Mouse (Mus musculus): ENCODE data around the gene Rpf1. TPM values are rescaled to one million over a fixed set of nuclear protein-coding genes. Genes with fewer than 3 reads are reported as not detected.

The Rpf1 gene
- total and polyA plus RNA-seq, 3 experiments: 27.2 to 99.9 (median 95.6) TPM

GRCm38 (mm10) chr3:146494941-146495340, 26.3 kb downstream of the Rpf1 start:
- Histone ChIP-seq H3K27me3 (ENCODE audit: insufficient read depth, low read length) (no peaks in the 10 kb centered on the region), H3K9me3 (replicated peaks) (no peaks in the 10 kb centered on the region), H3K36me3 (replicated peaks) (no peaks in the 10 kb centered on the region), H3K4me3 (ENCODE audit: low read depth, low read length) (no peak overlapping the region), H3K4me1 (ENCODE audit: insufficient read depth, low read depth, low read length) (peaks cover 22% of the 10 kb centered on the region)
- TF ChIP-seq CTCF (IDR thresholded peaks at IDR 0.05; ENCODE audit: low read depth, low read length) (no peak), TAL1 (conservative IDR thresholded peaks at IDR 0.05; ENCODE audit: low read depth, low read length) (no peak), GATA2 (IDR thresholded peaks at IDR 0.05; ENCODE audit: borderline replicate concordance, low read depth, low read length) (no peak), GATA1 (IDR thresholded peaks at IDR 0.05; ENCODE audit: borderline replicate concordance, low read length) (no peak), POLR2AphosphoS5 (IDR thresholded peaks at IDR 0.05; ENCODE audit: insufficient replicate concordance, low read depth, low read length) (no peak)
- ATAC-seq (ENCODE audit: extremely low read depth, insufficient number of reproducible peaks, low FRiP score, poor library complexity, severe bottlenecking) (no peak), DNase-seq (ENCODE audit: low spot score) (no peak)

- Histone ChIP-seq H3K36me3 (replicated peaks) (peaks cover 4% of the 10 kb centered on the region), H3K27me3 (ENCODE audit: insufficient read depth, low read length) (no peaks in the 10 kb centered on the region), H3K9me3 (replicated peaks) (no peaks in the 10 kb centered on the region), H3K4me1 (ENCODE audit: insufficient read depth, low read depth, low read length) (peaks cover 7% of the 10 kb centered on the region; the same call in 1 of the 2 replicates), H3K4me3 (ENCODE audit: low read depth, low read length) (no peak overlapping the region)
- no peak for DNase-seq (ENCODE audit: low spot score)
- 0 out of 2 replicates have a peak, but pooled peaks have one; percentile 8 for ATAC-seq (ENCODE audit: extremely low read depth, insufficient number of reproducible peaks, low FRiP score, poor library complexity, severe bottlenecking)
- TF ChIP-seq GATA2 (IDR thresholded peaks at IDR 0.05; ENCODE audit: borderline replicate concordance, low read depth, low read length) (no peak), TAL1 (conservative IDR thresholded peaks at IDR 0.05; ENCODE audit: low read depth, low read length) (no peak), POLR2AphosphoS5 (IDR thresholded peaks at IDR 0.05; ENCODE audit: insufficient replicate concordance, low read depth, low read length) (no peak), GATA1 (IDR thresholded peaks at IDR 0.05; ENCODE audit: borderline replicate concordance, low read length) (no peak), CTCF (IDR thresholded peaks at IDR 0.05; ENCODE audit: low read depth, low read length) (no peak)
Measured at GRCm38 (mm10) chr3:146486464-146486863, 34.8 kb downstream of the Rpf1 start.

DNA sequence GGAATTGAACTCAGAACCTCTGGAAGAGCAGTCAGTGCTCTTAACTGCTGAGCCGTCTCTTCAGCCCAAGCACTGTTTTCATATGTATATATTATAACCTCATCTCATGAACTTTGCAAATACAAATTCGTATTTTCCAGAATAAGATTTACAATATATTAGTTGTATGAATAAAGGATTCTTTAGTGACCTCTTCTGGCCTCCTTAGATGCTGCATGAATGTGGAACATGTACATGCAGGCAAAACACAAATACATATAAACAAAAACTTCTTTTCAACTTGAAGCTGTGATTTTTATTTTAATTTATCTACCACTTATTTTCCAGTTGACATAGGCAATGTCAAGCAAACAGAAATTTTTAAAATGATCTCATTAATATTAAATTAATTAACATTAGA, 39.2 kb downstream of the Rpf1 start:
- no peak for ATAC-seq (ENCODE audit: extremely low read depth, insufficient number of reproducible peaks, low FRiP score, poor library complexity, severe bottlenecking)
- no peaks in the 10 kb centered on the region for H3K9me3 ChIP-seq (replicated peaks)
- H3K4me3 ChIP-seq (ENCODE audit: low read depth, low read length): no peak overlapping the region
- H3K27me3 ChIP-seq (ENCODE audit: insufficient read depth, low read length): no peaks in the 10 kb centered on the region
- DNase-seq (ENCODE audit: low spot score): no peak
- no peak for TF ChIP-seq GATA2 (IDR thresholded peaks at IDR 0.05; ENCODE audit: borderline replicate concordance, low read depth, low read length)
- H3K4me1 ChIP-seq (ENCODE audit: insufficient read depth, low read depth, low read length): no peaks in the 10 kb centered on the region
- H3K36me3 ChIP-seq (replicated peaks): peaks cover 4% of the 10 kb centered on the region

DNA sequence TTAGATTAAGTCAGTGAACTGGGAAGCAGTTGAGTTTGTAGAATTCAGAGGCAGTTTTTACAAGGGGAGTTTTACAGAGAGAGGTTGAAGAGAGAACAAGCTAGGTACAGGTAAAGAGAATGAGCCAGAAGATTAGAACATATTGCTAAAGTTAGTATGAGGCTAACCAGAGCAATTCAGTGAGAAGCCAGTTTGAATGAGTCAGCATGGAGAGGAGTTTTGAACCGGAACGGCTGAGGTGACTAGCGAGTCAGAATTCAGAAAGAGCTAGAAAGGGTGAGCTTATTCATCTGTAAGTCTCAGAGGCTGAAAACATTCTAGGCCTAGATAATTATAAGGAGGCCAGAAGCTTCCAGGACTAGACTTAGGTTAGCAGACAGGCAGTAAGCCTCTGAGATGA, 46.8 kb downstream of the Rpf1 start:
- no peaks in the 10 kb centered on the region for H3K36me3 ChIP-seq (replicated peaks)
- no peaks in the 10 kb centered on the region for H3K27me3 ChIP-seq (ENCODE audit: insufficient read depth, low read length)
- no peak overlapping the region for H3K4me3 ChIP-seq (ENCODE audit: low read depth, low read length)
- H3K4me1 ChIP-seq (ENCODE audit: insufficient read depth, low read depth, low read length): no peaks in the 10 kb centered on the region
- H3K9me3 ChIP-seq (replicated peaks): no peaks in the 10 kb centered on the region
- TF ChIP-seq GATA2 (IDR thresholded peaks at IDR 0.05; ENCODE audit: borderline replicate concordance, low read depth, low read length) (no peak), TAL1 (conservative IDR thresholded peaks at IDR 0.05; ENCODE audit: low read depth, low read length) (no peak)
- DNase-seq (ENCODE audit: low spot score) (no peak), ATAC-seq (ENCODE audit: extremely low read depth, insufficient number of reproducible peaks, low FRiP score, poor library complexity, severe bottlenecking) (no peak)

- no peaks in the 10 kb centered on the region for H3K9me3 ChIP-seq (replicated peaks)
- H3K4me1 ChIP-seq (ENCODE audit: insufficient read depth, low read depth, low read length): no peaks in the 10 kb centered on the region
- no peak for TF ChIP-seq POLR2AphosphoS5 (IDR thresholded peaks at IDR 0.05; ENCODE audit: insufficient replicate concordance, low read depth, low read length)
- TF ChIP-seq TAL1 (conservative IDR thresholded peaks at IDR 0.05; ENCODE audit: low read depth, low read length): no peak
- TF ChIP-seq GATA1 (IDR thresholded peaks at IDR 0.05; ENCODE audit: borderline replicate concordance, low read length): no peak
- no peak for TF ChIP-seq GATA2 (IDR thresholded peaks at IDR 0.05; ENCODE audit: borderline replicate concordance, low read depth, low read length)
- no peak for TF ChIP-seq CTCF (IDR thresholded peaks at IDR 0.05; ENCODE audit: low read depth, low read length)
- no peak overlapping the region for H3K4me3 ChIP-seq (ENCODE audit: low read depth, low read length)
- no peaks in the 10 kb centered on the region for H3K27me3 ChIP-seq (ENCODE audit: insufficient read depth, low read length)
- no peaks in the 10 kb centered on the region for H3K36me3 ChIP-seq (replicated peaks)
- ATAC-seq (ENCODE audit: extremely low read depth, insufficient number of reproducible peaks, low FRiP score, poor library complexity, severe bottlenecking) (no peak), DNase-seq (ENCODE audit: low spot score) (no peak)
Measured at GRCm38 (mm10) chr3:146473741-146474140, 47.5 kb downstream of the Rpf1 start.

- TF ChIP-seq TAL1 (conservative IDR thresholded peaks at IDR 0.05; ENCODE audit: low read depth, low read length) (no peak), CTCF (IDR thresholded peaks at IDR 0.05; ENCODE audit: low read depth, low read length) (no peak), GATA2 (IDR thresholded peaks at IDR 0.05; ENCODE audit: borderline replicate concordance, low read depth, low read length) (no peak), GATA1 (IDR thresholded peaks at IDR 0.05; ENCODE audit: borderline replicate concordance, low read length) (no peak), POLR2AphosphoS5 (IDR thresholded peaks at IDR 0.05; ENCODE audit: insufficient replicate concordance, low read depth, low read length) (no peak)
- no peak for DNase-seq (ENCODE audit: low spot score)
- Histone ChIP-seq H3K4me3 (ENCODE audit: low read depth, low read length) (no peak overlapping the region), H3K36me3 (replicated peaks) (no peaks in the 10 kb centered on the region), H3K9me3 (replicated peaks) (no peaks in the 10 kb centered on the region), H3K27me3 (ENCODE audit: insufficient read depth, low read length) (no peaks in the 10 kb centered on the region), H3K4me1 (ENCODE audit: insufficient read depth, low read depth, low read length) (no peaks in the 10 kb centered on the region)
- ATAC-seq (ENCODE audit: extremely low read depth, insufficient number of reproducible peaks, low FRiP score, poor library complexity, severe bottlenecking): no peak
Measured at GRCm38 (mm10) chr3:146472657-146473056, 48.6 kb downstream of the Rpf1 start.

- TF ChIP-seq TAL1 (conservative IDR thresholded peaks at IDR 0.05; ENCODE audit: low read depth, low read length): no peak
- no peak for TF ChIP-seq CTCF (IDR thresholded peaks at IDR 0.05; ENCODE audit: low read depth, low read length)
- TF ChIP-seq GATA2 (IDR thresholded peaks at IDR 0.05; ENCODE audit: borderline replicate concordance, low read depth, low read length): no peak
- TF ChIP-seq POLR2AphosphoS5 (IDR thresholded peaks at IDR 0.05; ENCODE audit: insufficient replicate concordance, low read depth, low read length): no peak
- no peak for TF ChIP-seq GATA1 (IDR thresholded peaks at IDR 0.05; ENCODE audit: borderline replicate concordance, low read length)
- H3K4me1 ChIP-seq (ENCODE audit: insufficient read depth, low read depth, low read length): no peaks in the 10 kb centered on the region
- peaks cover 8% of the 10 kb centered on the region for H3K36me3 ChIP-seq (replicated peaks)
- H3K27me3 ChIP-seq (ENCODE audit: insufficient read depth, low read length): no peaks in the 10 kb centered on the region
- DNase-seq (ENCODE audit: low spot score) (no peak), ATAC-seq (ENCODE audit: extremely low read depth, insufficient number of reproducible peaks, low FRiP score, poor library complexity, severe bottlenecking) (no peak)
- no peak overlapping the region for H3K4me3 ChIP-seq (ENCODE audit: low read depth, low read length)
- no peaks in the 10 kb centered on the region for H3K9me3 ChIP-seq (replicated peaks)
Measured at GRCm38 (mm10) chr3:146469226-146469625, 52.0 kb downstream of the Rpf1 start.

Data from G1E (cell line).